Mouse (Mus musculus): Measurements from ENCODE around the gene Cldnd2.
A peak's percentile ranks its signal among the peaks of the same experiment; 100 is the strongest.

Cldnd2 gene

GRCm38 (mm10) chr7:43443126-43443916 is 2.7 kb downstream of the Cldnd2 start:
- ATAC-seq (ENCODE audit: insufficient number of reproducible peaks, low FRiP score, low TSS enrichment) = peak; percentile 69; the same call in 1 of the 2 replicates

- peak; percentile 95 for ATAC-seq (ENCODE audit: insufficient number of reproducible peaks, low FRiP score, low TSS enrichment)
These were observed 3.3 kb downstream of the Cldnd2 start, which contains the start of the genes Etfb and Gm45233 for GRCm38 (mm10) chr7:43443917-43444293. Gene Etfb (plus strand): TSS chr7:43444083. Gene Gm45233 (plus strand): TSS chr7:43444128.

- ATAC-seq (ENCODE audit: insufficient number of reproducible peaks, low FRiP score, low TSS enrichment) = no peak
These were observed 7.2 kb downstream of the Cldnd2 start for GRCm38 (mm10) chr7:43447801-43448200.

DNA sequence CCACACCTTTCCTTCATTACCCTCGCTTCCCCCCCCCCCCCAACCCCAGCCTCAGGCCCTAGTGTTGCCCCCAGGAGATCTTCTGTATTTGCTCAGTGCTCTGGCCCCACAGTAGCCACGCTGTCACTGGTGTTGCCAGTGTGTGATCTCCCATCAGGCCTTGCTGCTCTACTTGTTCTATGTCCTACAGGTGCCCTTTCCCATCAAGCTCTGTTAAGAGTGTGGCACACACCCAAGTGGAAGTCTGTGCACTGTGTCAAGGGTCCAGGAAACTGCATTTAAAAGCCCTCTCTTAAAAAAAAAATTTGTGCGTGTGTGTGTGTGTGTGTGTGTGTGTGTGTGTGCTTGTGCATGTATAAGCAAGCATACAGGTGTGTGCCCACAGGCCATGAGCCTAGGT is 7.7 kb downstream of the Cldnd2 start:
- ATAC-seq (ENCODE audit: insufficient number of reproducible peaks, low FRiP score, low TSS enrichment) = no peak

GRCm38 (mm10) chr7:43449811-43450210 is 9.2 kb downstream of the Cldnd2 start:
- no peak for ATAC-seq (ENCODE audit: insufficient number of reproducible peaks, low FRiP score, low TSS enrichment)

DNA sequence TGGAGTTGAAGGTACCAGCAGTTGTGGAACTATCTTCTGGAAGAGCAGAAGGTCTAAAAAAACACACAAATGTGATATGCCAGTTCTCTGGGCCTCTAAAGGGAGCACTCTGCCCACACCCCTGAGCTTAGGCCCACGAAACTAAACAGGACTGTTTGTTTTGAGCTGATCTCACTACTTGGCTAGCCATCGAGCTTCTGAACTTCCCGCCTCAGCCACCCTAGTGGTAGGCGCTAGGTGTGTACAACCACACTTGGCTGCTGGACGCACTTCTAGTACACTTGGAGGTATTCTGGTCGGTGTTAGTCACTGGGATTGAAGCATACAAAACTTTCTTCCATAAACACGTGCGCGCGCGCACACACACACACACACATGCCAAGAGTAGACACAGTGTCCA is 11.1 kb downstream of the Cldnd2 start:
- ATAC-seq (ENCODE audit: insufficient number of reproducible peaks, low FRiP score, low TSS enrichment) = no peak

DNA sequence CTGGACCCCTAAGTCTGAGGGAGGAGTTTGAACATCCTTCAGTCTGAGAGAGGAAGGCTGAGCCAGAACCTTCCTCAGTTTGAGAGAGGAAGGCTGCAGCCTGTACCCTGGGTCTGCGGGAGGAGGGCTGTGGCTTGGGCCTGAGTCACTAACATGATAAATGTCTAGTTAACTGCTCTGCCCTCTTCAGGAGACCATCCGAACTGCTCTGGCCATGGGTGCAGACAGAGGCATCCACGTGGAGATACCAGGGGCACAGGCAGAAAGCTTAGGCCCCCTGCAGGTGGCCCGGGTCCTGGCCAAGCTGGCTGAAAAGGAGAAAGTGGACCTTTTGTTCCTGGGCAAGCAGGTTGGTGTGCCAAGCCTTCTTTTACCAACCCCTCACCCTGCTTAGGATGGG is 12.0 kb downstream of the Cldnd2 start:
- no peak for ATAC-seq (ENCODE audit: insufficient number of reproducible peaks, low FRiP score, low TSS enrichment)

DNA sequence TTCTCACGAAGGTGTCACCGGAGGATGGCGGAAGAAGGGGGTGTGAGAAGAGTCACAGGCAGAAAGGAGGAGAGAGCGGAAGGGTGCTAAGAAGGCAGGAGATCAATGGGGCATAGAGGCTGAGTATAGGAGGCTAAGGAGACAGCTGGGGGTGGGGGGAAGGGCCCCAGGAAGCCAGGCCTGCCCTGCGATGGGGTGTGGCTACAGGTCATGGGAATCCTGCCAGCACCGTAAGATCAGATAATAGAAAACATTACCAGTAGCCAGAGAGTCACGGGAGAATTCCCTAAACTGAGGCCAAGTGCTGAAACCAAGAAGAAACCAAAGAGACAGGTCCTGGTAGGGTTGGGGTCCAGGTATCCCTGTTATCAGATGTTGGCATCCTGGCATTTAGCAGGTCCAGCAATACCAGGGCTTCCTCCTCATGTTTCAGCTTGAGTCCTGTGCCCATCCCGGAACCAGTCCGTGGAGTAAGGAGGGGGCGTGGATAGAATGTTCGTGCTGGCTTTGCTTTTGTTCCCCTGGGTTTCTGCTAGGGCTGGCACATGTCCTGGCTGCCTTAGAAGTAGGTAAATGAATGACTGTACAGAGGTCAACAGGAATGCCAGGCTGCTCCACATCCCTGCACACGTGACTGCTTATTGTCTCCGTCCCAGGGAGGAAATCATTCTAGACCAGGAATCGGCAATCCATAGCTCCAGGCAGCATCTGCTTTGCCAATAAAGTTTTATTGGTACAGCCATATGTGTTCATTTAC is 13.2 kb downstream of the Cldnd2 start:
- no peak for ATAC-seq (ENCODE audit: insufficient number of reproducible peaks, low FRiP score, low TSS enrichment)

DNA sequence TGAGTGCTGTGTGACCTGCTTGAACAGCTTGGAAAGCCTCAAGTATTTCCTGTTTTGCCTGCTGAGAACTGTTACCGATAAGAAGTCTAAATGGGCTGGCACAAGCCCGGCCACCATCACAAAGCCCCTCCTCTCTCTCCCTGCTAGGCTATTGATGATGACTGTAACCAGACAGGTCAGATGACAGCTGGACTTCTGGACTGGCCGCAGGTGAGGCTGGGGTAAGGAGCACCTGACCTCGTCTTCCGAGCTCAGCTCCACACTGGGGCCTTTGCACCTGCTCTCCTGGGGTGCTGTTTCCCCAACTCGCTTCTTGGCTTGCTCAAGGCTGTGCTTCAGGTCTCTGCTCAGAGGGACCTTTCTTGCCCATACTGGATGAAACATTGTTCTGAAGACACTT is 13.8 kb downstream of the Cldnd2 start:
- ATAC-seq (ENCODE audit: insufficient number of reproducible peaks, low FRiP score, low TSS enrichment) = no peak

- no peak for ATAC-seq (ENCODE audit: insufficient number of reproducible peaks, low FRiP score, low TSS enrichment)
These were observed 22.3 kb downstream of the Cldnd2 start, which contains the start of gene Vsig10l for GRCm38 (mm10) chr7:43462851-43463250. Gene Vsig10l (plus strand): TSS chr7:43463151.

DNA sequence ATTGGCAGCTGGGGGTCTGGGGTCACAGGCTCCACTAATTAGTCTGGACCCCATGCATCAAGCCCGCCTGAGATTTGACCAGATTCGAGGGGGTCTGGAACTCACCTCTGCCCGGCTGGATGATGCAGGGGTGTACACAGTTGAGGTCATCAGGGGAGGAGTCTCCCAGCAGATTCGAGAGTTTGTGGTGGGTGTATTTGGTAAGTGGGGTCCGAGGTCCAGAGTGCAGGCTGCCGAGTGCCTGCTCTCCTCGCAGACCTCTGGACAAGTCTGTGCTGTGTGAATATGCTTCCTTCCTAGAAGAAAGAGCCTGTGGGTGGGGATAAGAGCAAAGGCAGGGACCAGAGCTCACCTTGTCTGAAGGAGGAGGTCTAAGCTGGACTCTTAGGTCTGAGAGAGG is 23.4 kb downstream of the Cldnd2 start:
- no peak for ATAC-seq (ENCODE audit: insufficient number of reproducible peaks, low FRiP score, low TSS enrichment)

- no peak for ATAC-seq (ENCODE audit: insufficient number of reproducible peaks, low FRiP score, low TSS enrichment)
These were observed 24.3 kb downstream of the Cldnd2 start for GRCm38 (mm10) chr7:43464864-43465343.

GRCm38 (mm10) chr7:43465344-43466098 is 24.9 kb downstream of the Cldnd2 start:
- ATAC-seq (ENCODE audit: insufficient number of reproducible peaks, low FRiP score, low TSS enrichment) = peak; percentile 49

- ATAC-seq (ENCODE audit: insufficient number of reproducible peaks, low FRiP score, low TSS enrichment) = peak; percentile 53
These were observed 25.6 kb downstream of the Cldnd2 start for GRCm38 (mm10) chr7:43466099-43466694.

DNA sequence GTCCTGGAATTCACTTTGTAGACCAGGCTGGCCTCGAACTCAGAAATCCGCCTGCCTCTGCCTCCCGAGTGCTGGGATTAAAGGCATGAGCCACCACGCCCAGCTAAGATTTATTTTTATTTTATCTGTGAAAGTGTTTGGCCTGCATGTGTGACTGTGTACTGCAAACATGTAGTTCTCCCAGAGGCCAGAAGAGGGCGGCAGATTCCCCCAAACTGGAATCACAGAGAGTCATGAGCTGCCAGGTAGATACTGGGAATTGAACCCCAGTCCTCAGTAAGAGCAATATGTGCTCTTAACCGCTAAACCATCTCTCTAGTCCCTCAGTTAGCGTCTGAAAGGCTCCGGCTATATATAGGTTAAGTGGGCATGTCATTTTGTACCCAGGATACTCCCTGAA is 29.8 kb downstream of the Cldnd2 start:
- no peak for ATAC-seq (ENCODE audit: insufficient number of reproducible peaks, low FRiP score, low TSS enrichment)

DNA sequence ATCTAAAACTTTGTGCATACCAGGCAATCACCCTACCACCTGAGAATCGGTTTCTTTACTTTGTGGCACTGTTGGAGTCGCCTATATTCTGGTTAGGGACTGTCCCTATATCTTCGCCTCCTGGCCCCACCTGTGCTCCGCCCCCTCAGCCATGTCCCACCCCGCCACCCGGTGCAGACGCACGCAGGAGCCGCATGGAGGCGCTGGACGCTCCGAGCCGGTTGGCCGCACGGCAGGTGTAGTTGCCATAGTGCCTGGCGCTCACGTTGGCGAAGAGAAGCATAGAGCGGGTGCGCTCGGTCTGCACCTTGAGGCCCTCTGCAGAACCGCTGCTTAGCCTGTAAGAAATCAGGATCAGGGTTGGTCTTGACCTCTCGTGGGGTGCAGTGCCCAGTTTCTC is 35.1 kb downstream of the Cldnd2 start:
- ATAC-seq (ENCODE audit: insufficient number of reproducible peaks, low FRiP score, low TSS enrichment) = no peak

- no peak for ATAC-seq (ENCODE audit: insufficient number of reproducible peaks, low FRiP score, low TSS enrichment)
These were observed 35.8 kb downstream of the Cldnd2 start for GRCm38 (mm10) chr7:43476376-43476775.

GRCm38 (mm10) chr7:43481191-43481590 is 40.6 kb downstream of the Cldnd2 start:
- ATAC-seq (ENCODE audit: insufficient number of reproducible peaks, low FRiP score, low TSS enrichment) = no peak

DNA sequence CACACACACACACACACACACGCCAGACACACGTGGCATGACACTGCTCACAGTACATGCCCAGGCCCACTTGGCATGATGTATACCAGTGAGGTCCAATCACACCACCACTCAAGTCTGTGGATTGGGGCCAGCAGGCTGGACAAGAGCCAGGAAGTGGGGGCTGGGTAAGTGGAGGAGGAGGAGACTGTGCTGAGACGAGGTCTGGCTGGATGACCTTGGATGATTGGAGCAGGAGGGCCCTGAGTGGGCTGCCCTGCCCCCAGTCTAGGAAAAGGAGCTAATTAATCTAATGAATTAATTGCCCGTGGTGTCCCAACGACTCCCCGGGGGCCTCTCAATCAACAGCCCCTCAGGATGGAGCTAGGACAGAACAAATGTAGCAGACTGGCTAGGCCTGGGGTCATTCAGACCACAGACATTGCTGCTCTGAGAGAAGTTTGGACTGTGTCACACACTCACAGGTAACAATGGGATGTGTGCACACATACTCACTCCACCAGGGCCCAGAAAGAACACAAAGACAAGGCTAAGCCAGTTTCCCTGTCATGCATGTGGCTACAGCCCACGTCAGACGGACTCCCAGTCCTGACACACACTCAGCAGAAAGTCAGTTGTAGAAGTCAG is 41.6 kb downstream of the Cldnd2 start:
- ATAC-seq (ENCODE audit: insufficient number of reproducible peaks, low FRiP score, low TSS enrichment) = no peak

GRCm38 (mm10) chr7:43483236-43483635 is 42.7 kb downstream of the Cldnd2 start:
- no peak for ATAC-seq (ENCODE audit: insufficient number of reproducible peaks, low FRiP score, low TSS enrichment)

Measured in cerebellum, adult (tissue).